Mouse (Mus musculus) embryo, embryonic 11 days (tissue): ENCODE data around the gene Nfkbib.

Experiments used
- DNase-seq: peaks from one replicate; pipeline ENCODE4 v3.0.0-alpha.2; 2015

Nfkbib gene

DNA sequence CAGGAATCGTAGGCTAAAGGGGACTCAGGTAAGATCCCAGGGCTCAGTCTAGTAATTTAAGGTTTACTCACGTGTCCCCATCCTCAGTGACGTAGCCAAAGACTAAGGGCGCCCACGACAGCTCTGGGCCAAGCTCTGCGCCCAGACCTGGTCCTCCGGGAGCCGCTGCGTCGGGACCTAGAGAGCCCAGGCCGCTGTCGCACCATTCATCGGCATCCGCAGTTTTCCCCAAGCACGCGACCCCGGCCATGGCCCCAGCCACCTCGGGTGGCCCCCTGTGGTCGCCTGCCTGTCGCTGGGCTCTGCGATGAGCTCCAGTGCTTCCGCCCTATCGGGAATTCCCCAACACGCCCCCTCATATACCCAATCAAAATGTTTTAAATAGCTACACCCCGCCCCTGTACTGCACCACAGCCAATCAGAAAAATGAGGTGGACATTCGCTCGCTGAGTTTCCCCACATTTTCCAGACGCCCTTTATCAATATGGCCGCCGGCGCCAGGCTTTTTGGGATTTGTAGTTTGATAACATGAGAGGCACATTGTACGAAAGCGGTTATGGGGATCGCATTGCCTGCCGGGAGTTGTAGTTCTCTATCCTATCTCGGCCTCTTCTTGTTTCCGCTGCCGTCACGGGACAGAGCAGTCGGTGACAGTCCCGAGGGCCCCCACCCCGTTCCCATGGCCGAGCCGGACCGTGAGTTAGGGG lies 986 bp downstream of the Nfkbib start, which contains the start of gene Sirt2:
Sirt2 (plus strand) TSS at position 563 of the 707 bp plus-strand sequence.
- peak; percentile 98 for DNase-seq

- no peak for DNase-seq
These were observed 2.1 kb downstream of the Nfkbib start for GRCm38 (mm10) chr7:28765211-28765610.

- DNase-seq: no peak
These were observed 5.4 kb downstream of the Nfkbib start for GRCm38 (mm10) chr7:28761907-28762306.

- no peak for DNase-seq
These were observed 8.7 kb downstream of the Nfkbib start for GRCm38 (mm10) chr7:28758623-28759022.

DNA sequence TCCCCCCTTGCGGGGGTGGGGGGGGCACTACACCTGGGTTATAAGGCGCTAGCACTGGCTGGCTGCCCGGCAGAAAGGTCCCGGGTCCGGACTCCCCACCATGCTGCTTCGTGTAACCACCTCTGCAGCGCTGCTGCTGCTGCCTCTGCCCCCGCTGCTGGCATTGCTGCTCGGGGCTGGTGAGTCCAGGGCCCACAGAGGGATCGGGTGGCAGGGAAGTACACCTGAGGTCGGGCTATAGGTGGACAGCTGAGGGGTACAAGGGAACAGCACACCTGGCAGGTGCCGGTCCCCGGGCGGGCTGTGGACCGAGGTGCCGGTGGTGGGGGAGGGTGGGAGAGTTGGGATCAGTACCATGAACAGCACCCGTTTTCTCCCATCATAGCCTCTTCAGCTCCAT lies 11.2 kb downstream of the Nfkbib start, which contains the start of gene Ccer2:
Ccer2 (plus strand) TSS at position 96 of the 400 bp plus-strand sequence.
- DNase-seq: no peak

- DNase-seq: no peak
These were observed 17.4 kb downstream of the Nfkbib start for GRCm38 (mm10) chr7:28749935-28750334.

DNA sequence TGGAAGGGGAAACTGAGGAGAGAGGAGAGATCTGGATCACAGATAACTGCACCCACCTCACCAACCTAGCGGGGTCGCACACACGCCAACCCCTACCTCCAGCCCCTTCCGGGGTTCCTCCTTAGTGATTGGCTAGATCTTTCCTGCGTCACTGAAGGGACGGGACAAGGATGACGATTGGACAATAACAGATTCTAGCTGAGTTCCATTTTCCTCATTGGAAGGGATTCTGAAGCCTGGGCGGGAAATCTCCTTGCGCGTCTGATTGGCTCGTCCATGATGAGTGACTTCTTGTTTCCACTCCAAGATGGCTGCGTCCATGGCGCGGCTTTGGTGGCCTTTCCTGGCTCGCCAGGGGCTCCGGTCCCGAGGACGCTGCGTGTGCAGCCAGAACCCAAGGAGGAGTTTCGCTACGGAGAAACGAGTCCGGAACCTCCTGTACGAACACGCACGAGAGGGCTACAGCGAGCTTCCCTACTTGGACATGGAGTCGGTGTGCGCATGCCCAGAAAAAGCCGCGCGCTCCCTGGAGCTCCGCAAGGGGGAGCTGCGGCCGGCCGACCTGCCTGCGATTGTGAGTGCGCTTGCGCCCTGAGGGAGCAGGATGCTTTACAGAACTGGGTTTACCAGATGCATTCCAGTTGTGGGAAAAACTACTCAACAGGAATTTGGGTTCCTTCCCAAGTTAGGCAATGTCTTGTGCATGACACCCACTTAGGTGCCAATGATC lies 25.4 kb downstream of the Nfkbib start, which contains the start of the genes Mrps12 and Sars2:
Mrps12 (minus strand) TSS at position 112 of the 730 bp plus-strand sequence.
Sars2 (plus strand) TSS at position 284 of the 730 bp plus-strand sequence.
- DNase-seq: peak; percentile 98

DNA sequence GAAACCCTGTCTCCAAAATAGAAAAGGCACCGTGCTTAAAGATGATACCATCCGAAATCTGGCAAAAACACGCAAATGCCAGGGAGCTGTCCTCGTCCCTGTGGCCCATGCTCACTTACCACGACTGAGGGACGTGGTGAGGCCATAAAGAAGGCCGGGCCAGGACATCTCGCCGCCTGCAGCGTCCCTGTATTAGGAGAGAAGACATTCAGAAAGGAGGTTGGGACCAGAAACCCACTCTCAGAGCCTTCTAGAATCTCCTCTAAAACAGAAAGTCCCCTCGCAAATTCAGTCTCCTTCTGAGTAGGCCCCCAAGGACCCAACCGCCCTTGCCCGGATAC lies 26.0 kb downstream of the Nfkbib start:
- DNase-seq: no peak

DNA sequence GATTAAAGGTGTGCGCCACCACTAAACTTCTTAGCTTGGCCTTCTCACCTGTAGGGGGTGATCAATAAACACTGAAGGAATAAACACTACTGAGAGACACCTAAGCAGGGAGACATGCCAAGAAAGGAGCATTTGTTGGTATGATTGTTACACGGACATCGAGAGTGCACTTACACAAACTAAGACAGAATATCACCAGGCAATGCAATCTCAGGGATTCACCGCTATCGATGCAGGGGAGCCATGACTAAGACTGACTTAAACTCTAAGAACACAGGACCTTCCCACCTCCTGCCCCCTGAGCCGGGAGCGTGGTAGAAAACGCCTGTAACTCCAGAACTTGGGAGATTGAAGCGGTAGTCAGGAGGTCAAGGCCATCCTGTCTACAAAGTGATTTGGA lies 26.4 kb downstream of the Nfkbib start:
- DNase-seq: no peak

- DNase-seq: no peak
These were observed 27.5 kb downstream of the Nfkbib start for GRCm38 (mm10) chr7:28739829-28740228.

GRCm38 (mm10) chr7:28735701-28736100 lies 31.6 kb downstream of the Nfkbib start:
- no peak for DNase-seq

DNA sequence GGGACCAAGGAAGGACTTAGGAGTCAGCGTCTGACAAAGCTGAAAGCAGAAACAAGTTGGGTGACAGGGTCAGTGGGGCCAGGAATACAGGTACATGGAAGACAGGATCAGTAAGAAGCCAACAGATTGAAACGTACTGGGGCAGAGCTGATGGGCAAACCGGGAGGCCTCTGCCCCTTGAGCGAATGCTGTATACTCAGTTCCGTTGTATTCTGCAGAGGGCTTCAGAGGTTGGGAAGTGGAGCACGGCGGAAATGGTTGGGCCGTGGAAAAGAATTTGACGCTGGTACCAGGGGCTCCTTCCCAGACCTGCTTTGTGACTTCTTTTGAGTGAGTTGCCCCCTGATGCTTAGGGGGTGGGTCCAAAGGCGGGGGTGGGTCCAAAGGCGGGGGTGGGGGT lies 34.1 kb downstream of the Nfkbib start:
- DNase-seq: no peak

DNA sequence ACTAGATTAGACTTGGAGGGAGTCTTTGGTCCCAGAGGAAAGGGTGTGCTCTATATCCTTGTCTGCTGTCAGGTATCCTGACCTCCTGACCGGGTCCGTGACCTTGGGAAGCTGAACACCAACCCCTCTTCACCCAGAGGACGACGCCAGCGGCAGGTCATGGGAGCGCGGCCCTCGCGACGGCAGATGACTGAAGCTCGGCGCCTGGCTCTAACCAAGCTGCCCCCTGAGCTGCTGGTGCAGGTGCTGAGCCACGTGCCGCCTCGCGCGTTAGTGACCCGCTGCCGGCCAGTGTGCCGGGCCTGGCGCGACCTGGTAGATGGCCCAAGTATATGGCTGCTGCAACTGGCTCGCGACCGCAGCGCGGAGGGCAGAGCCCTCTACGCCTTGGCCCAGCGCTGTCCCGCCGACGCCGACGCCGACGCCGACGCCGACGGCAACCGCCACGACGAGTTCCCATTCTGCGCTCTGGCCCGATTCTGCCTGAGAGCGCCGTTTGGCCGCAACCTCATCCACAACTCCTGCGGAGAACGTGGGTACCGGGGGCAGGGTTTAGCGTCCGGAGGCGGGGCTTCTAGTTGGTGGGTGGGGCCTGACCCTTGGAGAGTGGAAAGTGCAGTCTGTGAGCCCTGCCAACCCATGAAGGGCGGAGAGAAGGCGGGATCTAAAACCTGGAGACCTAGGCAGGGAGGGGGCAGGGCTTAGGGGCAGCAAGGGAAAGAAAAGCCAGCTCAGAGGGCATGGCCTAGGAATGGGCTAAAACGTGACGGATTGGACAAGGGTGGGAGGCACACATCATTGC lies 34.8 kb downstream of the Nfkbib start:
- peak; percentile 92 for DNase-seq

- no peak for DNase-seq
These were observed 39.5 kb downstream of the Nfkbib start for GRCm38 (mm10) chr7:28727649-28728340.

- peak; percentile 88 for DNase-seq
These were observed 40.7 kb downstream of the Nfkbib start for GRCm38 (mm10) chr7:28726600-28726999.

DNA sequence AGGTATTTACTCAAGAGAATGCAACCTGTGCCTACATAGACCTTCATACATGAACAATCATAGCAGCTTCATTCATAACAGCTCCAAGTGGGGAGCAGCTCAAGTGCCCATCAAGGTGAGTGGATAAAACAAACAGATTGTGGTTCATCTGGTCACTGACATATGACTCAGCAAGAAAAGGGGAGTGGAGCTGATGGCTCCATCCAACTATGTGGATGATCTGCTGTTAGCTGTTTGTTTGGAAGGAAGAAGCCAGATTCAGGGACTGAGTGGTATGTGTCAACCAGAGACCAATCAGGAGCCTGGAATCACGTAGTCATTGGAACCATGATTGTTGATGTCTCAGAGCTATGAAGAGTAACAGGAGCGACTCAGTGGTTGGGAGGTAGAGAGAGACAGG lies 42.7 kb downstream of the Nfkbib start:
- DNase-seq: no peak

GRCm38 (mm10) chr7:28722079-28722478 lies 45.2 kb downstream of the Nfkbib start:
- no peak for DNase-seq

- peak; percentile 41 for DNase-seq
These were observed 46.4 kb downstream of the Nfkbib start for GRCm38 (mm10) chr7:28720753-28721537.

DNA sequence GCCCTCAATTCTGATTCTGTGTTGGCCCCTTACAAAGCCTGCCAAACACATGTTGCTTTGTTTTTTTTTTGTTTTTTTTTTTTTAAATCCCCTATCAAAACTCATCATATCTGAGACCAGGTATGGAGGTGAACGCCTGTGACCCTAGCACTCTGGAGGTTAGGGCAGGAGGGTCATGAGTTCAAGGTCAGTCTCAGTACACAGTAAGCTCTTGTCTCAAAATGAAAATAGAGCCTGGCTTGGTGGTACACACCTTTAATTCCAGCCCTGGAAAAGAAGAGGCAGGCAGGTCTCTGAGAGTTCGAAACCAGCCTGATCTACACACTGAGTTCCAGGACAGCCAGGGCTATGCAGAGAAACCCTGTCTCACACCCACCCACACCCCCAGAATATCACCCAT lies 47.7 kb downstream of the Nfkbib start:
- no peak for DNase-seq

- no peak for DNase-seq
These were observed 48.2 kb downstream of the Nfkbib start for GRCm38 (mm10) chr7:28719159-28719558.

- no peak for DNase-seq
These were observed 49.6 kb downstream of the Nfkbib start for GRCm38 (mm10) chr7:28717726-28718125.
